Mouse (Mus musculus): Measurements from ENCODE around the gene Mtch1.
"Not testable (repeated sequence)": the region's sequence is repeated elsewhere in the genome, so short reads cannot be mapped to it uniquely, and the experiment has no call there.

Gene Mtch1

DNA sequence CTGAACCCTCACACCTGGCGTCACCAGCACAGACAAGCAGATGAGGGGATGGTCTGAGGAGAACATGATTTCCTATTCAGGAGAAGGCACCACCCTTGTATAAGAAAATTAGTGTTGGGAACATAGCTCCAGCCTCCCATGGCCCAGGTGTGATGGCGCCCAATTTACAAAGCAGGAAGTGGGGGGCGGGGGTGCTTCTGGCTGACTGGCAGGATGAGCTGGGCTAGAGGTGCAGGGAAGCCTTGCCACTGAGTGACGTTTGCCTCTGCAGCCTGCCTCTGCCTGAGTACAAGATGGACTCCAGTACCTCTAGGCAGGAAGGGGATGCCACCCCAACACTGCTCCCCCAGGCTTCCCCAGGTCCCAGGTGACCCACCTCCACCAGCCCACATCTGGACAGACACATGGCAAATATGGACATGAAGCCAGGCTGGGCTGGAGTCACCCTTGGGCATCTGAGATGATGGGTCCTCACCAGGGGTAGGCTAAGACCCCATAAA is 15.5 kb downstream of the Mtch1 start:
- DNase-seq (ENCODE audit: low spot score) = no peak

DNA sequence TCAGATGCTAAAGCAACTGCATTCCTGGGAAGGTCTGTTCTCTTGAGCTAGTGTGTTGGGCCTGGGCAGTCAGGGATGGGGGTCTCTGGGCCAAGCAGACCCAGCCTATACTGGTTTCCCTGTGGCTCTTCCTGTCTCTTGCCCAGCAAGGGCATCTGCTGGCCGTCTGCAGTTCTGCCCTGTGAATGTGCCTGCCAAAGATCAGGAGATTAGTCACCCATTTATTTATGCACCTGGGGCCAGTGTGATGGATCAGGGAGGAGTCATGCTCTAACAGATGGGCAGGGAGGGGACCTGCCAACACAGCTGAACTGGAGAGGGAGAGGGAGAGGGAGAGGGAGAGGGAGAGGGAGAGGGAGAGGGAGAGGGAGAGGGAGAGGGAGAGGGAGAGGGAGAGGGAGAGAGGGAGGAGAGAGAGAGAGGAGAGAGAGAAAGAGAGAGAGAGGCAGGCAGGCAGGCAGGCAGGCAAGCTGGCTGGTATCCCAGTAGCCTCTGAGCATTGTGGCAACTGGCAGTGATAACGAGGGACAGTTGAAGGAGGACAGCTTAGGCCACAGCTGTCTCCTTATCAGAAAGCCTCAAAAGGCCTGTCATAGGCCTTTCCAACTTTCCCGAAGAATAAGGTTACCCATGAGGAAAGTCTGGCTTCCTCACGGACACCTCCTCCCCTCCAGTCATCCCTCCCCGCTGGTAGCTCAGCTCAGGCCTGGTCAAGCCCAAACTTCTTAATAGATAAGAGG is 16.9 kb downstream of the Mtch1 start:
- no peak for DNase-seq (ENCODE audit: low spot score)

DNA sequence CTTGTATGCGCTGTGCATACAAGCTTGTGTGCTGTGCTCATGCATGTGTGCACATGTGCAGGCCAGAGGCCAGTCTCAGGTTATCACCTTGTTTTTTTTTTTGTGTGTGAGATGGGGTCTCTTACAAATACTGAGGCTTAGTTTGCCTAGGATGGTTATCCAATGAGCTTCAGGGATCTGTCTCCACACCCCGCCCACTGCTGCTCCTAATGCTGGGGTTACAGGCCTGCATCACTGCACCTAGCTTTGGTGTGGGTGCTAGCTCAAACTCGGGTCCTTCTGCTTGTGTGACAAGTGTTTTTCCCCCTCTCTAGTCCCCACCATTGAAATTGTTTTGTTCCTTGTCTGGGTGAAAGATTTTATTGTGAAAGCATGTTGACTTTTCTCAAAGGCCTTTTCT is 17.5 kb downstream of the Mtch1 start:
- no peak for DNase-seq (ENCODE audit: low spot score)

DNA sequence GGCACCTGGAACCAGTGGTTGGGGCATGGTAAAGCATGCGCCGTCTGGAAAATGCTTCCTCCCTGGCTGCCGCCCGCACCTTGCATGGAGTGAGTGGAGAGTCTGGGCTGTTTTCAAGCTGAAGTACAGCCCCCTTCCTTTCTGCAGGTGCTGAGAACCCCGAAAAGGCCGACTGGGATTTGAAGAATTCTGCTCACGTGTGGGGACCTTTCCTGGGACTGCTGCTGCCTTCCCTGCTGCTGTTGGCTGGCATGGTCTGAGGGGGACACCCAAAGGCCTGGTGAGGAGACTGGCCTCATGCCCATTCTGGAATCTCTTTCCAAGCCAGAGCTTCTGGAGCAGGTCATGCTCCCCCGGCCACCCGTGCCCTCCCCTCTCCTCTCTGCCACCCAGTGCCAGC is 20.0 kb downstream of the Mtch1 start:
- DNase-seq (ENCODE audit: low spot score) = no peak

DNA sequence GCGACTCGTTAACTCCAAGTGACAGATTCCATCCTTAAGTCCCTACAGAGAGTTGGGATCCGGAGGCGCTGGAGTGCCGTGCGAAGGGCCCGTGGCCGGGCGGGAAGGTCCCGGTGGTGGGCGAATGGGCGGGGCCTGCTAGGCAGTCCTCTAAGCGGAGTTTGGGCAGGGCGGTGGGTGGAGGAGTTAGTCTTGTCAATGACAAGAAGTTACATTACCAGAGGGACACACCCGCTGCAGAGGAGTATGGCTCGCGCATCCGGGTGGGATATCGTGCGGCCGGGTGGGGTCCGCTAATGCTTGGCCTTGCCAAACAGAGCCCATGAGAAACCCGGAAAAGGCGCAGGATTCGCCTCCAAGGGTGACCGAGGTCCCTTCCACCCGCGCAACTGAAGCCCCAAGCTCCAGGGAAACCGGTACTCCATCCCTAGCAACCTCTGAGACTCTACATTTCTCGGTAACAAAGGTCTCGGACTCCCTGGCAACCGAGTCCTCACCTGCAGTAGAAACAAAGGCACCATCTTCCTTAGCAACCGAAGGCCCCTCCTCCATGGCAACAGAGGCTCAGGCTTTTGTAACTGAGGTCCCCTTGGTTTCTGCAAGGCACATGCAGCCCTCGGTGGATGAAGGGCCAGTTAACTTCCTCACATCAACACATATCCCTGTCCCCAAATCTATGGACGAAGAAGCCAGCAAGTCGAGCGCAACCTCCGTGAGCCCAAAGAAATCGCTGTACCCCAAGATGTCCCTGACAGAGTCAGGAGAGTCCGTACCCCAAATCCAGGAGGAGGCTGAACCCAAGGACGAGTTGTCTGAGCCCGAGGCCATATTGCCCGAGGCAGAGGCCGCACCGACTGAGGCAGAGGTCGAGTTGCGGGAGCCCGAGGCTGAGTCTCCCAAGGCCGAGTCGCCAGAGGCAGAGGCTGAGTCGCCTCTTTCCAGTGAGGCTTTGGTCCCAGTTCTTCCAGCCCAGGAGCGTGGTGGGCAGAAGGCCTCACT is 20.9 kb downstream of the Mtch1 start:
- no peak for DNase-seq (ENCODE audit: low spot score)

DNA sequence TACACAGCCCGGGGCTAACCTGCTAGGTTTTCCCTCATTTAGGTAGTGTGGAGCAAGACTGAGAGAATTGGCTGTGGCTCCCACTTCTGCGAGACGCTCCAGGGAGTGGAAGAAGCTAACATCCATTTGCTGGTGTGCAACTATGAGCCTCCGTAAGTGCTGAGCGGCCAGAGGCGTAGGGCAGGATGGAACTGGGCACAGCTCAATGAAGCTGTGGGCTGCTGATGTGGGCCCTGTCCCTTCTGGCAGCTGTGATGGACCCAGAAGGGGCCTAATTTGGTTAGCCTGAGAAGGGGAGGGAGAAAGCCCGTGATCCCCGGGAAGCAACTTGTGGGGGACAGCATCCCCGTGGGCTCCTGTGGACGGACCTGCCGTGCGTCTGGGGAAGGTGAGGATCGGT is 21.9 kb downstream of the Mtch1 start:
- DNase-seq (ENCODE audit: low spot score) = no peak

DNA sequence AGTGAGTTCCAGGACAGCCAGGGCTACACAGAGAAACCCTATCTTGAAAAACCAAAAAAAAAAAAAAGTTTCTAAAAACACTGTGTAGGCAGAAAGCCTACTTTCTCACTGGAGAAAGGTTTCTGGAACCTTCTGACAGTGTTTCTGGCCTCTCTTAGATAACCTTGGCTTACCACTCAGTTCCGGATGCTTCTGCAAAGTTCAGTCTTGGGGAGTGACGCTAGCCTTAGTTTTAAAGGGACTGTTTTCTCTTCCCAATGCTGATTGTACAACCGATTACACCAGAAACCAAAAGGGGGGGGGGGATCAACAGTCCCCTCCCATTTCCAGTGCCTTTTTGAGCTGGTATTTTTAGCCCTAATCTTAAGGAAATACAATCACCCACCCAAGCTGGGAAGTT is 24.1 kb downstream of the Mtch1 start:
- DNase-seq (ENCODE audit: low spot score) = no peak

DNA sequence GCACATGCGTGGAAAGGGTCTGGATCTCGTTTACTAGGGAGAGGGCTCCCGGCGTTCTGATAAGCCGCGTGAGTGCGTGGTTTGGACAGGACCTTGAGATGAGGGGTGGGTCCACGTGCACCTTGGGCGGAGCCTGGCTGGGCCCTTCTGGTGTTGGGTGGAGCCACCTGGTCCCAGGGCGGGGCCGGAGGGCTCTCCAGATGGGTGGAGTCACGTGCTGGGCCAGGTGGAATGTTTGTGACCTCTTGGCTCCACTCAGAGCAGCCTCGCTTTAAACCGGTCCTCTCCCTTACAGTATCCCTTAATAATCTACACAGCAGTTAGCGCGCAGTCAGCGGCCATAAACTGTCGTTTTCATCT is 25.2 kb downstream of the Mtch1 start:
- DNase-seq (ENCODE audit: low spot score) = no peak

DNA sequence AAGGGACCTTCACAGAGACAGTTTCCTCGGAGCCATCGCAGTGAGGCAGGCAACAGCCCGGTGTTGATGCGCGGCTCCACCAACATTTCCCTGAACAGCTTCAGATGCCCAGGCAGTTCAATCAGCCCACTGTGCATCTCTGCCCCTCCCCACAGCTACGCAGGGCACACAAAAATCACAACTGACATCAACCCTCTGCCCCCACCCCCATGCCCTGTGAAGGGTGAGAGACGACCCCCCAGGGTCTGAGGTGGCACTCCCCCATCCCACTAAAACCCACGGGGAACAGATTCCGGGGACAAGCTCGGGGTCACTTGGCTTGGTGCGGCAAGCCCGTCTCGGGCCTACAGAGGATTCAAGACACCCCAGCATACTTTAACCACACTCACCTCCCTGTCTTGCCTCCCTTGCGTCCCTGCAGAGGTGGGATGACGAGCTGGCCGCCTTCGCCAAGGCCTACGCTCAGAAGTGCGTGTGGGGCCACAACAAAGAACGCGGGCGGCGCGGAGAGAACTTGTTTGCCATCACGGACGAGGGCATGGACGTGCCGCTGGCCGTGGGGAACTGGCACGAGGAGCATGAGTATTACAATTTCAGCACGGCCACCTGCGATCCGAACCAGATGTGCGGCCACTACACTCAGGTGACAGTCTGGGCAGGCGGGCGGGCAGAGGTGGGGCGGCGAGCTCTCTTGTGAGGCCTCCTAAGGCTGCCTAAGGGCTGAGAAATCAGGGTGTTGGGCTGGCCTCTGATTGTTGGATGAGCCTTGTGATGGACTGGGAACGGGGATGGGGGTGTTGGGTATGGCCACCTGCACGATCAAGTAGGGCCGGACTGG is 25.8 kb downstream of the Mtch1 start:
- DNase-seq (ENCODE audit: low spot score) = no peak

DNA sequence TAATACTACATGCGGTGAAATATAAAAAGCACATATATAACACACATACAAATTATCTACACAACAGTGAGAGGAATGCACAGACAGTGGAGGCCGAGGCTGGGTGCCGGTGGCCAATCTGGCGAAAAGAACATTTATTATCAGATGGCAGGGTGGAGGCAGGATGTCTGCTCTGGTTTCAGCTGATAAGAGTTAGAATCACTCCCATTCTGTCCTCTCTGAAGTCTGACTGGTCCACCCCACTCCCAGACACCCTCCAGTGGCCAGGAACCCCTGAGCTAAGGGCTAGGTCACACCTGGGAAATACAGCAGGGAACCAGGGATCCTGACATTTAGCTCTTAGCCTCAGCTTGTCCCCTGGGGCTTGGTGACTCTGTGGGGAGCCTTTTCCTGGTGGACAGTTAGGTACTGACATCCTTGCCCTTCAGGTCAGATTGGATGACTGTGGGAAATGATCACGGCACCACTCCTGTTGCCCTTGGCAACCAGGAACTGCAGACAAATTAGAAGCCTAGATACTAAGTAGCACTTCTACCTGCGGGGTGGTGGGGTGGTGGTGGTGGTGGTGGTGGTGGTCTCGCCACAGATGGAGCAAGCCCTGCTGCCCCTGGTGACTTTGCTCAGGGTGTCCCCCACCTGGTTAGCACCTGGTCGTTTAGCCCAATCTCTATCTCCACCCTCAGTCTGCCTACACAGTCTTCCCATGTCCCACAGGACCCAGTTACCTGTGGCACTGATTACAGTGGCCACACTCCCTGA is 27.7 kb downstream of the Mtch1 start:
- no peak for DNase-seq (ENCODE audit: low spot score)

DNA sequence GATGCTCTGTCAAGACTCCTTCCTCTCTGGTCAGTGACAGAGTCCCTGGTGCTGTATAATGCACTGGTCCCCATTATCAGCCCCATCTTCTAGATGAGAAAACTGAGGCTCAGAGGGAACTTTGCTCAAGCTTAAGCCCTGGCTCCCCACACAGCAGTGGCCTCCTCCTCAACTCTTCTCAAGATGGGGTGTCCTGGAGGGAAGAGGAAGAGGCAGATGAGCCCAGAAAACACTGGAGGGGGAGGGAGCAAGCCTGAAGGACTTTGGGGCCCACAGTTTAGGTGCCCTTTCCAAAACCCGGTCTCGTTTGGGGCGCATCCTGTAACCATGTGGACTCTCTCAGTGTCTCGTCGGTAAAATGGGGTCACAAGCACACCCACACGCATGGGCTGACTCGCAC is 28.3 kb downstream of the Mtch1 start:
- no peak for DNase-seq (ENCODE audit: low spot score)

DNA sequence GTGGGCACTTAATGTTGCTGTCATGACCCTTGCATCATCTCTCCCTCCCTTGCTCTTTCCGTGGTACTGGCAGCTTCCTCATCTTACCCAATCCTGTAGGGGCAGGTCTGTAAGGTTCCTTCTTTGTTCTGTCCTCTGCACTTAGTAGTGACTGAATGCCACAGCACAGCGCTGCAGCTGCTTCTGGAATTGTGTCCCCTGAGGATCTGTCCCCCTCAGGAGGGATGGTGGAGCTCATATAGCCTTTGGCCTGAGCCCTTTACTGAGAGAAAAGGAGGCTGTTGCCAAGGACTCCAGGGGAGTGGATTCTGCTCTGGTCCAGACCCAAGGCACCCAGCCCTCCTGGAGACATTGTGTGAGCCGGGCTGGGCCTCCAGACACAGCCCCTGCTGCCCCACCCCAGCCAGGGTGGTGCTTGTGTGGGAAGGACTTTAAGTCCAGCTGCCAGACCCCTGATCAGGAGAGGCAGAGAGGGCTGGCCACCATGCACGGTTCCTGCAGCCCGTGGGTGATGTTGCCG is 28.9 kb downstream of the Mtch1 start:
- DNase-seq (ENCODE audit: low spot score) = no peak

DNA sequence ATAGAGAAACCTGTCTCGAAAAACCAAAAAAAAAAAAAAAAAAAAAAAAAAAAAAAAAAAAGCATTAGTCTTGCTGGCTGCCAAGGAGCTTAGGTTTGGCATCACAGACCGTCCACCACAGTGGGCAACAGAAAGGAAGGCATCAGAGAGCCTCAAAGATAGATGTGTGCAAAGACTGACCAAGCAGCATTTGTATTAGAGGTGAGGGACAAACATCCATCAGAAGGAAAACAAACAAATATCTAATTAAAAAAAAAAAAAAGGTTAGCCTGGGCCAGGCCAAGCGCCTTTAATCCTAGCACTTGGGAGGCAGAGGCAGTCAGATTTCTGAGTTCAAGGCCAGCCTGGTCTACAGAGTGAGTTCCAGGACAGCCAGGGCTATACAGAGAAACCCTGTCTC is 30.4 kb downstream of the Mtch1 start, which contains the start of gene Pi16:
TSS of gene Pi16 (plus strand) at position 301 of the 400 bp plus-strand sequence.
- not testable (repeated sequence) for DNase-seq (ENCODE audit: low spot score)

DNA sequence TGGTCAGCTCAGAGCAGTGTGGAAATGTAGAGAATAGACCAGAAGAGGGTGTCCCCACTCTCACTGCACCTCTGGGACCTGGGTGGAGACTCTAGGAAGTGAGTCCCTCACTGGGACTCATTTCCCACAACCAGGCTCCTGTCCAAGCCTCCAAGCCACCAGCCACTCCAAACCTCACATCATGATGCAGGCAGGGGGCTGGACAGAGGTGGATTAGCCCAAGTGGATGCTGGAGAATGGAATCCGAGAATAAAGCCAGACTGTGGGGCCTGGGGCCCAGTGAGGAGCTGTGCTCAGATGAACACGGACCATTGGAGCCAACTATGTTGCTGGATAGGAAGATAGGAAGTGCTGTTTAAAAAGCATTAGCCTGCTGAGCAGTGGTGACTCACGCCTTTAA is 30.8 kb downstream of the Mtch1 start:
- no peak for DNase-seq (ENCODE audit: low spot score)

DNA sequence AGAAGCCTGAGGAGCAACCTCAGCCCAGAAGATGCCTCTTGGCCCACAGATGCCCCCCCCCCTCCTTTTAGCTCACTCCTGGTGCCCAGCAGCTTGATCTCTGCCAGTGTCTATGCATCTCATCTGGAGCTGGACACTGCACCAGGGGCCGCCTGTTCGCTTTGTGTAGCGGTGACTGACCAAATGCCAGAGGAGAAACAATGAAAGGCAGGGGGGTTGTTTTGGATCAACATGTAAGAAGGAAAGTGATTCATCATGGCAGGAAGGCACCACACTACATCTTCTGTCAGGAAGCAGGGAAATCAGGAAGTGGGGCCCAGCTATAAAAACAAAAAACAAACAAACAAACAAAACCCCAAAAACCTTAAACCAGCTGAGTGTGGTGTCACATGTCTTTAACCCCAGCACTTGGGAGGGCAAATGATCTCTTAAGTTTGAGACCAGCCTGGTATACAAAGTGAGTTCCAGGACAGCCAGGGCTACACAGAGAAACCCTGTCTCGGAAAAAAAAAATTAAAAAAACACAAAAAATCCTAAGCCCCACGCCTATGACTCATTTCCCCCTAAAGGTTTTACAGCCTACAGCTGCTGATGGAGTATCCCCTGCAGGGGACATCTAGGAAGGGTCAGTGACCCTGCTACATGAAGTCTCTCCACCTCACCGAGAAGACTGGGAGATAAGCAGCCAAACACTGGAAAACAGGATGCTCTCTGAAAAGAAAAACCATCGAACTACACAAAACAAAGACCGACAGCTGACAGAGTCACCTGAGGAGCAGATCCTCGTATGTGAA is 31.9 kb downstream of the Mtch1 start:
- DNase-seq (ENCODE audit: low spot score) = no peak

DNA sequence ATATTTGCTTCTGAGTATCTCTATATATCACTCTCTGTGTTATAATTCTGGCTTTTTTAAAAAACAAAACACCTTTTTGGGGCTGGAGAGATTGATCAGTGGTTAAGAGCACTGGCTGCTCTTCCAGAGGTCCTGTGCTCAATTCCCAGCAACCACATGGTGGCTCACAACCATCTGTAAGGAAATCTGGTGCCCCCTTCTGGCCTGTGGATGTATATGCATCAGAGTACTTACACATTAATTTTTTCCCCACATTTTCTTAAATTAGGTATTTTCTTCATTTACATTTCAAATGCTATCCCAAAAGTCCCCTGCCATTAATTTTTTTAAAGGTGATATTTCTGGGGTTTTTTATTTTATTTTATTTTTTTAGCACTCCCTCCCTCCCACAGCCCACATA is 34.4 kb downstream of the Mtch1 start:
- DNase-seq (ENCODE audit: low spot score) = no peak

DNA sequence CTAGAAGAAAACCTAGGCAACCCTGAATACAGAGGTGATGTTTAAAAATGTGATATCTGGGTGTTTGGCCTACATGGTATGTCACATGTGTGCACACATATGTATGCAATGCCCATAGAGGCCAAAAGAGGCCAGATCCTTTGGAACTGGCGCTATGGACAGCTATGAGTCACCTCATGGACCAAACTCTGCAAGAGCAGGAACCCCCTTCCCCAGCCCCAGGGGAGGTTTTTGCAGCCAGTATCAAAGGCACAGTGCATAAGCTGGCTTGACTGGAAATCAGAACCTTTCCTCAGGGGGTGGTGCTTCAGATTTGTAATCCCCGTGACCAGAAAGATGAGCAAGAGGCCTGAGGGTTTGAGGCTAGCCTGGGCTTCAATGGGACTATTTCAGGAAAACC is 35.7 kb downstream of the Mtch1 start:
- DNase-seq (ENCODE audit: low spot score) = no peak

DNA sequence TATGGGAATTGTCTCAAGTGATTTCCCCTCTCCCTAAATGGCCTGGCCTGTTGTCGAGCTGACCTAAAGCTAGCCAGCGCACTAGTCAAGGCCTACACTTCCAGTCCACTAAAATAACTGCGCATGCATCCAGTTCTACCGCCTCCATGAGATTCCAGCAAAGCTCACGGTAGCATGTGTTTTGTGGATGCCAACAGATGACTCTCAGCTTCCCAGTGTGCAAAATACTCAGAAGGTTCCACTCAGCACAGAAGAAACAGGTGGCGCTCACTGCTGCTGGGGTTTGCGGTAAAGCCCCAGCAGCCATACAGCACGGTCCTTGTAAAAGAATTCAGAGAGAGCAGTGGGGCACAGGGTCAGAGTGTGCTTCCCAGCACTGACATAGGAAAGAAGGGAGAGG is 36.1 kb downstream of the Mtch1 start:
- DNase-seq (ENCODE audit: low spot score) = no peak

DNA sequence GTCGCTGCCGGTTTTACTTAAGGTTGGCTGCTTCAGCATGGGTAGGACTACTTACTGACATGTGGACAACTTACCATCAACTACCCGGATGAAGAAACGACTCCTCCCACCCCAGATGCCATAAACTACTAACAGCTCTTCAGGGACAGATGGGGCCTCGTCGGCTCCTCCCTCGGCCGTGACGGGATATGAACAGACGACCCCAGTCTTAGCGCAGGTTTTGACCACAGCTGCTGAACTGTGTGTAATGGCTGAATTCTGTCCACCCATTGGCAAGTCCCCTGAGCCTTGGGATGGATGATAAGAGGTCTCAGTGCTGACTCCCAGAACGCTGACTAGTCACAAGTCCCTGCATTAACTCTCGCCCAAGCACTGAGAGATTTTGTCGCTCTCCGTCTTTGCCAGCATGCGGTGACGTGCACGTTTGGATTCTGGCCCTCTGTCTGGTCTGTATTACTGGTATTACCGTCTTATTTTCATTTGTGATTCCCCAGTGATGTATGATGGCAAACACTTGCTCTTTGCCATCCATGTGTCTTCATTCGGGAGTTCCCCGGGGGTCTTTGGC is 37.6 kb downstream of the Mtch1 start:
- DNase-seq (ENCODE audit: low spot score) = no peak

DNA sequence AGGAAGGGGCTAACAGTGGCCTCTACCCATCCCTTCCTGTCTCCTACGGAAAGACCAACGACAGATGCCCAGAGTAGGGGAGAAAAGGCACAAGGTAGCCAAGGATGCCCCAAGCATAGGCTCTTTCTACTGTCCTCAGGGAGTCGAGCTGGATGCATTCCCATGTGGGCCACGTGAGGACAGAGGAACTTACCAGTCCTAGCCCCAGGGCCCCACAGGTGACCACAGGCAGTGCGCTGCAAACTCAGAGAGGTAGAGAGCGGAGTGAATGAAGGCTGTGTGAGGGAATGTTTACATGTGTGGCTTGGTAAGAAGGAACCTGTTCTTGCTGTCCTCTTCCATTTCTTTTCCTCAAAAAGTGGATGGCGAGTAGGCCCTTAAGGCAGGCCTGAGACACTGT is 41.9 kb downstream of the Mtch1 start:
- DNase-seq (ENCODE audit: low spot score) = no peak
